Mouse (Mus musculus): Measurements from ENCODE around the gene Cma2.
"Not testable (repeated sequence)": the region's sequence is repeated elsewhere in the genome, so short reads cannot be mapped to it uniquely, and the experiment has no call there.

Gene Cma2

GRCm38 (mm10) chr14:55950346-55951030 lies at the start of gene Cma2:
Cma2 (plus strand) TSS chr14:55950980.
- DNase-seq (ENCODE audit: low spot score) = no peak

GRCm38 (mm10) chr14:55905518-55905917 lies 45.3 kb upstream of the Cma2 start:
- DNase-seq (ENCODE audit: low spot score) = no peak

DNA sequence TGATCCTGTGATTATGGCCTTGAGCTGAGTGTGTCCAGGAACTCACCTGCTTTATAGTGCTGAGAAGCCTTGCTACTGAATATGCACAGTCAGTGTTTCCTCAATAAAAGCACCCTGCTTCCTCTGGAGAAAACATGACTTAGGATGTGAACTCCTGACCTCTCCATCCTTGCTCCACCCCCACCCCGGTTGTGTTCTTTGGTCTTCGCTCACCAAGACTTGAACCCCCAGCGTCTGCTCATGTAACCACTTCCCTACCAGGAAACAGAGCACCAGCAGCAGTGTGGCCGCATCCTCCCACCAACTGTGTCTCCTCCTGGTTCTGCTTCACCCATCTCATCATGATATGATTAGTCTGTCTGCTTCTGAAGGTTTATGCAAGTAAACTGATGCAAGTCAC lies 37.4 kb upstream of the Cma2 start:
- no peak for DNase-seq (ENCODE audit: low spot score)

GRCm38 (mm10) chr14:55918240-55919082 lies 32.3 kb upstream of the Cma2 start:
- DNase-seq (ENCODE audit: low spot score) = peak; percentile 70

GRCm38 (mm10) chr14:55922475-55923232 lies 28.1 kb upstream of the Cma2 start:
- DNase-seq (ENCODE audit: low spot score) = no peak

- no peak for DNase-seq (ENCODE audit: low spot score)
These were observed 23.9 kb upstream of the Cma2 start for GRCm38 (mm10) chr14:55926847-55927246.

DNA sequence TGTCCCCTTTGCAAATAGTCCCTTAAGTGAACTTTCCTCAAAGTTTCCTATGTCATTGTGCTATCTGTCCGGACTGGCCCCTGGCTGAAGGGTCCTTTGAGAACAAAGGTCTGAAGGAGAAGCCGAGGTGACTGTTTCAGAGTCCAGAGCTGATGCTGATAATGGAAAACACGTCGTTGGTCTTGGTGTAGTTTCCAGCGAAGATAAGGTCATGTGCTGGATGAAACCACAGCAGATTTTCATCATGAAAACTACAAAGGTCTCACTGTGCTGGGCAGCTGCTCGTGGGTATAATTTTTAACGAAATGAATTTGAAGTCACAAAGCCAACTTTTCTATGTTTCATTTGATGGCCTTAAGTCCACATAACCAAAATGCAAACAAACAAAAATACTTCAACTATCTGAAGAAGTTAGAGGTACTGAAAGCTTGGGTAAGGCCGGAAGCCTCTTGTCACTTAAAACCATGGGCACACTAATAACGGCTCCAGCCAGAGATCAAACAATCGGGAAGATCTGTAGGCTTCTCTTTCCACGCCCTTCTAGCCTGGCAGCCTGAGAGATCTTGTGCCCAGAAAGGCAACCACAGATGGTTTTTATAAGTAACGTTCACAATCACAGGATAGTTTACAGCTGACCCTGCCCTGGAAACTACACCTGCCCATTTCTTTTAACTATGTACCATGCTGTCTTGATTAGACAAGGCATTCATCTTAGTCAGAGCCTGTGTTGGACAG lies 21.4 kb upstream of the Cma2 start:
- DNase-seq (ENCODE audit: low spot score) = no peak

GRCm38 (mm10) chr14:55933586-55933985 lies 17.2 kb upstream of the Cma2 start:
- DNase-seq (ENCODE audit: low spot score) = no peak

GRCm38 (mm10) chr14:55940070-55940800 lies 10.5 kb upstream of the Cma2 start:
- DNase-seq (ENCODE audit: low spot score) = no peak

- DNase-seq (ENCODE audit: low spot score) = no peak
These were observed 7.2 kb upstream of the Cma2 start for GRCm38 (mm10) chr14:55943601-55944000.

DNA sequence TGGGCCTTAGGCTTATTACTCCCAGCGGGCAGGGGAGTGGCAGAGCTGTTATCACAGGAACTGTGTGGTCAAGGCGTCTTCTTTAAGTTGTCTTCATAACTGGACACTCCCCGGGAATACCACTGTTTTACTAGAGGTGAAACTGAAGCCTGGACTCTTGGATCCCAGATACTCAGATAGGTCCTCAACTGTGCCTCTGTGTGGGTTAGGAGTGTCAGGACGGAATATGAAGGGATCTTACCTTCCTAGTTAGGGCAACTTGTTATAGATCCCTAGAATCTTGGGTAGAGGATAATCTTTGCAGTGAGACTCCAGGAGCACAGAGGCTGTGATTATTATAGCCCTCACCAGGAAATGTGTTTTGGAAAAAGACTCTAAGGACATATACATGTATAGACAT lies 6.2 kb upstream of the Cma2 start, which contains the start of gene Cma1:
TSS of gene Cma1 (minus strand) at position 101 of the 400 bp plus-strand sequence.
- no peak for DNase-seq (ENCODE audit: low spot score)

DNA sequence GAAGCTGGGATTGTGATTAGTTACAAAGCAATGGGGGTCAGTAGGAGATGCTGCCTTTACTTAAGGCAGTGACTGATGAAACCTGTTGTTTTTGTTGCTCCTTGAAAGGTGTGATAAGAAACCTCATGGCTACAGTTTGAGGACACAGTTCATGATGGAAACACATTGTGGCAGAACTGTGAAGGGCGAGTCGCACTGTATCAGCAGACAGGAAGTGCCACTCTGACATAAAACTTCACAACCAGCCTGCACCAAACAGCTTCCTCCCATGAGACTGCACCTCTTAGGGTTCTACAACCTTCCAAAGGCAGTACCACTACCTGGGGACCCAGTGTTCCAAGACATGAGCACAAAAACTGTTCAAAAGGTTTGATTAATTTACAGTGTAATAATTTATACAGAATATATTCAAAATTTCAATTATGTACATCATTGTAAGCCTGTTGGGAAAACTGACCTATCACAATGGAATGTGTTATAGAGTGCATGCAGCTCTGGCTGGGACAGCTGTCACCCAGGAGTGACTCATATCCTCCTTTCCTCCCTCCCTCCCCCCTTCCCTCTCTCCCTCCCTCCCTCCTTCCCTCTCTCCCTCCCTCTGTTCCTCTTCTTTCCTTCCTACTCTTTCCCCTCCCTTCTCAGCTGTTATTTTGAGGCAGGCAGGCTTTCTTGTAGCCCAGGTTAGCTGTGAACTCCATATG lies 4.4 kb upstream of the Cma2 start:
- DNase-seq (ENCODE audit: low spot score) = no peak

DNA sequence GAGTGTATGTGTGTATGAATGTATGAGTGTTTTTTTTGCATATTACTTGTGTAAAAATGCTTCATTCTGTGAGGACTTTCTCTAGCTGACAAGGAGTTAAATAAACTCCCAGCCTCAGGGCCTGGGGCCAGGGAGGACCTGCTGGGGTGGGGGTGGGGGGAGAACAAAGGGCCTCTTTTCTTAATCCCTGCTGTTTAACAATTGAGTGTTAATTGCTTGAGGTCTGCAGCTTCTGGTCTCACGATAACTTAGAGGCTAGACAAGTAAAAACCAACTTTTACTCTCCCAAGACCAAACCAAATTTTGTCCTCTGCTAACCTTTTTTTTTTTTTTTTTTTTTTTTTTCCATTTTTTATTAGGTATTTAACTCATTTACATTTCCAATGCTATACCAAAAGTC lies 12.5 kb downstream of the Cma2 start:
- no peak for DNase-seq (ENCODE audit: low spot score)

DNA sequence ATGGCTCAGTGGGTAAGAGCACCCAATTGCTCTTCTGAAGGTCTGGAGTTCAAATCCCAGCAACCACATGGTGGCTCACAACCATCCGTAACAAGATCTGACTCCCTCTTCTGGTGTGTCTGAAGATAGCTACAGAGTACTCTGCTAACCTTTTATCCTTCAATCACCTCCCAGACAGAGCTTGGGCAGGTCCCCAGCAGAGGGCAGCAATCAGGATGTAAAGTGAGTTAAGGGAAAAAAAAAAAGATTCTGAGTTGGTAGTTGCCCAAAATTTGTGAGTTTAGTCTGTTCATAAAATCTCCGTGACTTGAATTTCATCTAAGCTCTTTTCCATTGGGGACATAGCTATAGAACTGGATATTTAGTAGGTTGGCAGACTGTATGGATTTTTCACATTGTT lies 13.1 kb downstream of the Cma2 start:
- DNase-seq (ENCODE audit: low spot score) = not testable (repeated sequence)

- not testable (repeated sequence) for DNase-seq (ENCODE audit: low spot score)
These were observed 36.7 kb downstream of the Cma2 start for GRCm38 (mm10) chr14:55987464-55987863.

DNA sequence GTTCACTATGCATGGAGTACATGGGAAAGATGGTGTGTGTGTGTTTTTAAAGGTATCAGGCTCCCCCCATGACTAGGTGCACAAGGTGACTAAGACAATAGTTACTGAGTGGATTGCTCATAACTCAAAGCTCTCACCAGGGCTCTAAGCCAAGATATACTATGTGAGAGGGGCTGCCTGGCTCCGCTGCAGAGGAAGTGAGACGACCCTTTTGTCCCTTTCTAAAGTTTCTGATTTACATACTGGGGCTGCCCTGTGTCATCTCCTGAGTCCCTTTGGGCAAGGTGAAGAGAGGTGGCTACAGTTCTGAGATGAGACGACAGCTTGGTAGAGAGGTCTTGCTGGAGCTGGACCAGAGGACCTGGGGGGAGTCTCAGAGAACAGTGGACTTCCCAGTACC lies 62.4 kb downstream of the Cma2 start:
- DNase-seq (ENCODE audit: low spot score) = no peak

GRCm38 (mm10) chr14:56013924-56014323 lies 63.1 kb downstream of the Cma2 start:
- no peak for DNase-seq (ENCODE audit: low spot score)

DNA sequence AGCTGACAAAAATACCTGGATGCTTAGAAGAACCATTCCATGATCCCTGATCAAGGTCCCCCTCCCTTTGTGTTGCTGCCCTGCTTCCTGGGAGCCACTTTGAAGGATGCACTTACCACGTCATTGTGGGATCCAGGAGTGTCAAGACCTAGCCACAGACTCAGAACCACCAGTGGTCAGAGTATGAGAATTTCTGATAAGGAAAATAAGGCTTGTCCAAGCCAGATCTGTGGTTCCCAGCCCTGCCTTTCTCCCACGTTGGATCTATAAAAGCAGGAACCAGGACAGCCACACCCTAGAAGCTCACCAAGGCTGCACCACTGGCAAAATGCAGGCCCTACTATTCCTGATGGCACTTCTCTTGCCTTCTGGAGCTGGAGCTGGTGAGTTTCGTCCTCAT lies 66.9 kb downstream of the Cma2 start, which contains the start of gene Mcpt1:
TSS of gene Mcpt1 (plus strand) at position 301 of the 400 bp plus-strand sequence.
- not testable (repeated sequence) for DNase-seq (ENCODE audit: low spot score)

DNA sequence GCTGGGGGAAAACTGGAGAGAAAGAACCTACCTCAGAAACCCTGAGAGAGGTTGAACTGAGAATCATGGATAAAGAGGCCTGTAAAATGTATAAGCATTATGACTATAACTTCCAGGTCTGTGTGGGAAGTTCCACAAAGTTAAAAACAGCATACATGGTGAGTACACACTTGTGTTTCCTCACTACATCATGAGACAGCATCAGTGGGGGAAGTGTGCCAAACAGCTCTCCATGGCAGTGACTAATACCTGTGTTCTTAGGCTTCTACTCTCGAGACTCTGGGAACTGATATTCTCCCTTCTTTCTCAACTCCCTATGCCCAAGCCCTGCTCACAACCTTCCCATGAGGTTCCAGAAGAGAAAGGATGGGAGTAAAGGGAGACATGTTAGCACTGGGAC lies 68.7 kb downstream of the Cma2 start:
- DNase-seq (ENCODE audit: low spot score) = no peak

- DNase-seq (ENCODE audit: low spot score) = not testable (repeated sequence)
These were observed 70.5 kb downstream of the Cma2 start for GRCm38 (mm10) chr14:56021305-56021704.

All from left cerebral cortex, adult 11 months (tissue).